Mouse (Mus musculus): ENCODE data around the gene Palm2. TPM values are rescaled to one million over a fixed set of nuclear protein-coding genes. Genes with fewer than 3 reads are reported as not detected.

Palm2 gene
- polyA plus RNA-seq, 1 experiment: 14.1 TPM

- no peak for TF ChIP-seq CTCF (IDR thresholded peaks at IDR 0.05; ENCODE audit: extremely low read depth, insufficient read depth, low read length)
- TF ChIP-seq POLR2A (IDR thresholded peaks at IDR 0.05; ENCODE audit: extremely low read depth, insufficient read depth, low read length): no peak
- Histone ChIP-seq H3K27ac (ENCODE audit: insufficient read depth, low read length) (no peak overlapping the region), H3K4me1 (ENCODE audit: control insufficient read depth, insufficient read depth, low read length) (peaks cover 1% of the 10 kb centered on the region; the same call in 1 of the 2 replicates), H3K4me3 (ENCODE audit: insufficient read depth, low read length) (no peak overlapping the region)
These were observed 305.0 kb downstream of the Palm2 start for GRCm38 (mm10) chr4:57738856-57739552.

- TF ChIP-seq POLR2A (IDR thresholded peaks at IDR 0.05; ENCODE audit: extremely low read depth, insufficient read depth, low read length): no peak
- TF ChIP-seq CTCF (IDR thresholded peaks at IDR 0.05; ENCODE audit: extremely low read depth, insufficient read depth, low read length): no peak
- H3K27ac ChIP-seq (ENCODE audit: insufficient read depth, low read length): no peak overlapping the region
- H3K4me1 ChIP-seq (ENCODE audit: control insufficient read depth, insufficient read depth, low read length): peaks cover 1% of the 10 kb centered on the region; the same call in 1 of the 2 replicates
- no peak overlapping the region for H3K4me3 ChIP-seq (ENCODE audit: insufficient read depth, low read length)
These were observed 309.4 kb downstream of the Palm2 start for GRCm38 (mm10) chr4:57743325-57743929.

DNA sequence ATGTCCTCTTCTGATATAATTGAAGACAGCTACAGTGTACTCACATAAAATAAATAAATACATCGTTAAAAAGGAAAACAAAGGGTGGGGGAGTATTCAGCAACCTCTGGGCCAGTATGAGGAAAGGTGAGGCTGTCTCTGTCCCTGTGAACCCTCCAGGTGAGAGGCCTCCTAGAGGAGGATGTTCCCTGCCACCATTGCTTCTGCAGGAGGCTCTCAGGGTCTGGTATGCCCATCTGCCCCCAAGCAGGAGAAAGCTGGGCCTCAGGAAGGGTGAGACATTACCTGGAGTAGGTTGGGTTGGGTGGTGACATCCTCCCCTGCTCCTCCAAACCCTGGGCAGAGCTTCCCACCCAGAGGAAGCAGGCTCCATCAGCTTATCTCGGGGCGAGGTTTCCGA, 316.6 kb downstream of the Palm2 start:
- TF ChIP-seq POLR2A (IDR thresholded peaks at IDR 0.05; ENCODE audit: extremely low read depth, insufficient read depth, low read length) (no peak), CTCF (IDR thresholded peaks at IDR 0.05; ENCODE audit: extremely low read depth, insufficient read depth, low read length) (no peak)
- Histone ChIP-seq H3K27ac (ENCODE audit: insufficient read depth, low read length) (no peak overlapping the region), H3K4me1 (ENCODE audit: control insufficient read depth, insufficient read depth, low read length) (no peaks in the 10 kb centered on the region), H3K4me3 (ENCODE audit: insufficient read depth, low read length) (no peak overlapping the region)

DNA sequence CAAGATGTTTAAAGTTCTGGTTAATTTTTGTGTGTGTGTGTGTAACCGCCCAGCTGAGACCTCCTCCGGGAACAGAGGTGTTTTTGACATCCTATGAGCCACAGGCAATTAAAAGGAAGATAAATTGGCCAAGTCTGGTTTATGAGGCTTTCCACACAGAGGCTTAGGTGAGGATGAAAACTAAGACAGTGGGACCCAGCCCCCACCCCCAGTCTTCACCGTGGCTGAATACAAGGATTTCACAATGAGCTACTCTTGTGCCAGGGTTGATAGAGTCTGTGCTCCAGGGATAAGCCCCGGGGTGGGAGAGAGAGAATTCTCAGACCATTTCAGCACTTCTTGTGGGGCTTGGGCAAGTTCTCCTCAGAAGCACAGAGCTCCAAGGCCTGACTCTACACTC, 317.0 kb downstream of the Palm2 start:
- TF ChIP-seq POLR2A (IDR thresholded peaks at IDR 0.05; ENCODE audit: extremely low read depth, insufficient read depth, low read length) (no peak), CTCF (IDR thresholded peaks at IDR 0.05; ENCODE audit: extremely low read depth, insufficient read depth, low read length) (no peak)
- Histone ChIP-seq H3K27ac (ENCODE audit: insufficient read depth, low read length) (no peak overlapping the region), H3K4me1 (ENCODE audit: control insufficient read depth, insufficient read depth, low read length) (no peaks in the 10 kb centered on the region), H3K4me3 (ENCODE audit: insufficient read depth, low read length) (no peak overlapping the region)

- Histone ChIP-seq H3K27ac (ENCODE audit: insufficient read depth, low read length) (no peak overlapping the region), H3K4me1 (ENCODE audit: control insufficient read depth, insufficient read depth, low read length) (no peaks in the 10 kb centered on the region), H3K4me3 (ENCODE audit: insufficient read depth, low read length) (no peak overlapping the region)
- TF ChIP-seq CTCF (IDR thresholded peaks at IDR 0.05; ENCODE audit: extremely low read depth, insufficient read depth, low read length): no peak
- no peak for TF ChIP-seq POLR2A (IDR thresholded peaks at IDR 0.05; ENCODE audit: extremely low read depth, insufficient read depth, low read length)
These were observed 317.5 kb downstream of the Palm2 start for GRCm38 (mm10) chr4:57751566-57751965.

DNA sequence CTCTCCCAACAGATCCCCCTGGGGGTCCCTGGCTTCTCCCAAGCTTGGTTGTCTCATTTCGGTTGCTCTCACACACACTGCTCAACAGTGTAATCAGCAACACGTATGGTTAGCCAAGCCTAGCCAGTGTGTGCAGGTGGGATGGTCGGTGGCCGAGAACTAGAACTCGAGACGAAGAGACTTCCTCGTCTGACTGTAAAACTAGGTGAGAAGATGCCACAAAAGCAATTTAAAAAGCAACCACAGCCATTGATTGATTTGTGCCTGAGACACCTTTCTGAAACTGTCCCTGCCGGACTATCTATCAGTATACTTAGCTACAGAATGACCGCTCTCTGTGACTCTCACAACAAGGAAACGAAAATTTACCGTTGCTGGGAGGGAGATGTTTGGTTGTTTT, 321.0 kb downstream of the Palm2 start:
- TF ChIP-seq CTCF (IDR thresholded peaks at IDR 0.05; ENCODE audit: extremely low read depth, insufficient read depth, low read length) (no peak), POLR2A (IDR thresholded peaks at IDR 0.05; ENCODE audit: extremely low read depth, insufficient read depth, low read length) (no peak)
- H3K4me3 ChIP-seq (ENCODE audit: insufficient read depth, low read length): no peak overlapping the region
- no peaks in the 10 kb centered on the region; the same call in 1 of the 2 replicates for H3K4me1 ChIP-seq (ENCODE audit: control insufficient read depth, insufficient read depth, low read length)
- H3K27ac ChIP-seq (ENCODE audit: insufficient read depth, low read length): no peak overlapping the region

GRCm38 (mm10) chr4:57757997-57758396, 323.9 kb downstream of the Palm2 start:
- no peak overlapping the region for H3K4me3 ChIP-seq (ENCODE audit: insufficient read depth, low read length)
- H3K27ac ChIP-seq (ENCODE audit: insufficient read depth, low read length): no peak overlapping the region
- H3K4me1 ChIP-seq (ENCODE audit: control insufficient read depth, insufficient read depth, low read length): peaks cover 2% of the 10 kb centered on the region; the same call in 1 of the 2 replicates
- no peak for TF ChIP-seq POLR2A (IDR thresholded peaks at IDR 0.05; ENCODE audit: extremely low read depth, insufficient read depth, low read length)
- TF ChIP-seq CTCF (IDR thresholded peaks at IDR 0.05; ENCODE audit: extremely low read depth, insufficient read depth, low read length): no peak

Other genes starting within 250 kb of the Palm2 start
- gene Ptpn3, start 132.4 kb upstream of the Palm2 start, polyA plus RNA-seq (2012; rRNA removed): 25.5 and 28.7 TPM in 2 replicates
- 6.7 and 7.5 TPM in 2 replicates for gene Pakap, start 133.9 kb downstream of the Palm2 start, polyA plus RNA-seq (2012; rRNA removed)